ENCODE assay signal across 10 mouse cellular contexts in genomic region chr15:80219705-80220657, GRCm38 (mm10). TPM values are rescaled to one million over a fixed set of nuclear protein-coding genes. Genes with fewer than 3 reads are reported as not detected.
DNase-seq lines count a peak whose midpoint lies in the region; ATAC-seq and TF ChIP-seq lines count a peak whose summit lies in the region.
"Had no signal": no experiment of that assay in that cellular context is flagged by ENCODE, and none has a peak within 500 bp of the region (broad histone marks: within the 10 kb centered on the region; RNA-seq: fewer than 3 reads in every experiment).

No protein-coding gene starts in this region.

- no peak overlapping the region for H3K9ac ChIP-seq in heart, embryonic 11.5 days (ENCODE audit: low read depth, low read length)
- H3K9ac ChIP-seq in midbrain, embryonic 11.5 days (ENCODE audit: low read length): no peak overlapping the region
- H3K9ac ChIP-seq in midbrain, postnatal 0 days (replicated peaks; ENCODE audit: low read length, poor library complexity, severe bottlenecking): no peak overlapping the region
- H3K9ac ChIP-seq in intestine, embryonic 16.5 days (ENCODE audit: low read depth, low read length): peak overlapping the region; percentile 42; the same call in 1 of the 2 replicates
- H3K9ac ChIP-seq in stomach, embryonic 16.5 days (ENCODE audit: low read length): peak overlapping the region; percentile 42; the same call in 1 of the 2 replicates
- H3K9ac ChIP-seq: midbrain, embryonic 13.5 days had no signal

- no peak overlapping the region for H3K4me3 ChIP-seq in heart, embryonic 11.5 days (ENCODE audit: low read depth, low read length)
- H3K4me3 ChIP-seq in midbrain, embryonic 11.5 days (ENCODE audit: low read depth, low read length): no peak overlapping the region
- no peak overlapping the region for H3K4me3 ChIP-seq in midbrain, postnatal 0 days (ENCODE audit: low read depth, low read length)
- H3K4me3 ChIP-seq in intestine, embryonic 16.5 days (ENCODE audit: low read length): no peak overlapping the region
- no peak overlapping the region for H3K4me3 ChIP-seq in stomach, embryonic 16.5 days (replicated peaks; ENCODE audit: low read length)
- H3K4me3 ChIP-seq: left cerebral cortex, adult 2 months; midbrain, embryonic 13.5 days had no signal

- WGBS in heart, embryonic 11.5 days (ENCODE audit: insufficient replicate concordance): 60% methylated on average over 4 of the region's 4 CpGs
- WGBS in midbrain, embryonic 11.5 days: 71% methylated on average over 4 of the region's 4 CpGs
- WGBS in midbrain, postnatal 0 days: 72% methylated on average over 4 of the region's 4 CpGs
- WGBS in intestine, embryonic 16.5 days: 65% methylated on average over 4 of the region's 4 CpGs
- 56% methylated on average over 4 of the region's 4 CpGs for WGBS in stomach, embryonic 16.5 days

- no peaks in the 10 kb centered on the region for H3K27me3 ChIP-seq in heart, embryonic 11.5 days (ENCODE audit: control insufficient read depth, insufficient read depth, low read length)
- no peaks in the 10 kb centered on the region for H3K27me3 ChIP-seq in midbrain, embryonic 11.5 days (ENCODE audit: control insufficient read depth, insufficient read depth, low read length)
- H3K27me3 ChIP-seq in midbrain, postnatal 0 days (ENCODE audit: insufficient read depth, low read length): no peaks in the 10 kb centered on the region
- H3K27me3 ChIP-seq in intestine, embryonic 16.5 days (replicated peaks; ENCODE audit: control insufficient read depth, insufficient read depth, low read length): no peaks in the 10 kb centered on the region
- H3K27me3 ChIP-seq in stomach, embryonic 16.5 days (ENCODE audit: control insufficient read depth, insufficient read depth, low read length): no peaks in the 10 kb centered on the region
- H3K27me3 ChIP-seq: midbrain, embryonic 13.5 days had no signal

- no peak for DNase-seq in heart, postnatal 36 days
- peak; percentile 77 for DNase-seq in midbrain, embryonic 11.5 days (ENCODE audit: low spot score, missing footprints)
- DNase-seq in midbrain, postnatal 0 days (ENCODE audit: low spot score): no peak
- no peak for DNase-seq in cerebellum, adult 9-11 months
- DNase-seq in gastrocnemius, postnatal 25 days: no peak

- peaks cover 7% of the 10 kb centered on the region for H3K4me1 ChIP-seq in heart, embryonic 11.5 days (ENCODE audit: control insufficient read depth, insufficient read depth, low read length)
- H3K4me1 ChIP-seq in midbrain, embryonic 11.5 days (ENCODE audit: control insufficient read depth, insufficient read depth, low read length): no peaks in the 10 kb centered on the region
- H3K4me1 ChIP-seq in midbrain, postnatal 0 days (ENCODE audit: insufficient read depth, low read length): no peaks in the 10 kb centered on the region
- H3K4me1 ChIP-seq in intestine, embryonic 16.5 days (ENCODE audit: control insufficient read depth, insufficient read depth, low read length): peaks cover 8% of the 10 kb centered on the region
- peaks cover 8% of the 10 kb centered on the region; the same call in 1 of the 2 replicates for H3K4me1 ChIP-seq in stomach, embryonic 16.5 days (ENCODE audit: control insufficient read depth, insufficient read depth, low read length)

- H3K9me3 ChIP-seq in heart, embryonic 11.5 days (replicated peaks; ENCODE audit: control insufficient read depth, low read length): no peaks in the 10 kb centered on the region
- no peaks in the 10 kb centered on the region for H3K9me3 ChIP-seq in midbrain, embryonic 11.5 days (ENCODE audit: control insufficient read depth, low read length)
- no peaks in the 10 kb centered on the region for H3K9me3 ChIP-seq in midbrain, postnatal 0 days (ENCODE audit: low read length)
- H3K9me3 ChIP-seq in intestine, embryonic 16.5 days (ENCODE audit: control insufficient read depth, low read length): no peaks in the 10 kb centered on the region
- H3K9me3 ChIP-seq in stomach, embryonic 16.5 days (replicated peaks; ENCODE audit: control insufficient read depth, low read length): no peaks in the 10 kb centered on the region
- H3K9me3 ChIP-seq: midbrain, embryonic 13.5 days had no signal

- no peaks in the 10 kb centered on the region for H3K36me3 ChIP-seq in heart, embryonic 11.5 days (ENCODE audit: control insufficient read depth, insufficient read depth, low read length)
- H3K36me3 ChIP-seq in midbrain, embryonic 11.5 days (ENCODE audit: control insufficient read depth, insufficient read depth, low read length): no peaks in the 10 kb centered on the region
- H3K36me3 ChIP-seq in midbrain, postnatal 0 days (ENCODE audit: insufficient read depth, low read length): no peaks in the 10 kb centered on the region
- no peaks in the 10 kb centered on the region for H3K36me3 ChIP-seq in intestine, embryonic 16.5 days (ENCODE audit: control insufficient read depth, insufficient read depth, low read length)
- H3K36me3 ChIP-seq in stomach, embryonic 16.5 days (ENCODE audit: control insufficient read depth, insufficient read depth, low read length): no peaks in the 10 kb centered on the region

- intact Hi-C loops in heart, postnatal 36 days (cut with DNase I): loop anchor here (5.0 to 10.0 kb wide), 2 partner anchors 275 to 482 kb away; no protein-coding TSS in a partner anchor

- peak overlapping the region; percentile 23 for H3K4me2 ChIP-seq in heart, embryonic 11.5 days
- no peak overlapping the region for H3K4me2 ChIP-seq in midbrain, embryonic 11.5 days
- no peak overlapping the region for H3K4me2 ChIP-seq in midbrain, postnatal 0 days (ENCODE audit: low read depth, low read length, poor library complexity, severe bottlenecking)
- H3K4me2 ChIP-seq in intestine, embryonic 16.5 days (ENCODE audit: low read depth, low read length): peak overlapping the region; percentile 31
- H3K4me2 ChIP-seq in stomach, embryonic 16.5 days (ENCODE audit: low read depth, low read length): 0 out of 2 replicates have a peak overlapping the region, but pooled peaks have one; percentile 21

- no peak for ATAC-seq in heart, embryonic 11.5 days (replicated peaks; ENCODE audit: insufficient number of reproducible peaks, low FRiP score, low TSS enrichment)
- no peak for ATAC-seq in midbrain, embryonic 11.5 days (ENCODE audit: low FRiP score)
- no peak for ATAC-seq in midbrain, postnatal 0 days (ENCODE audit: low FRiP score)
- no peak for ATAC-seq in intestine, embryonic 16.5 days
- ATAC-seq in stomach, embryonic 16.5 days (ENCODE audit: insufficient read depth, low FRiP score): no peak
- ATAC-seq: midbrain, embryonic 13.5 days had no signal

- no peak for TF ChIP-seq CTCF in midbrain, postnatal 0 days (IDR thresholded peaks at IDR 0.05)

- H3K27ac ChIP-seq in heart, embryonic 11.5 days (ENCODE audit: low read depth, low read length): no peak overlapping the region
- H3K27ac ChIP-seq in midbrain, embryonic 11.5 days (ENCODE audit: low read depth, low read length): no peak overlapping the region
- H3K27ac ChIP-seq in midbrain, postnatal 0 days (ENCODE audit: low read depth, low read length): no peak overlapping the region
- peak overlapping the region; percentile 33; the same call in 1 of the 2 replicates for H3K27ac ChIP-seq in intestine, embryonic 16.5 days (ENCODE audit: low read length)
- H3K27ac ChIP-seq in stomach, embryonic 16.5 days (ENCODE audit: low read length): peak overlapping the region; percentile 21; the same call in 1 of the 2 replicates
- H3K27ac ChIP-seq: left cerebral cortex, adult 2 months; midbrain, embryonic 13.5 days had no signal

RNA-seq across cellular contexts. Expression of gene Mief1, which starts 13.8 kb away (rescaled TPM):
- 26.8 and 29.5 TPM in 2 replicates for polyA plus RNA-seq in heart, embryonic 11.5 days (2014; fragmentation: Nextera tagmentation; extraction: Ambion mirVana)
- 10 to 100 TPM; 31.5 to 32.8 TPM for total RNA-seq in heart, postnatal 36 days (2021)
- 35.5 and 40.8 TPM in 2 replicates for polyA plus RNA-seq in midbrain, embryonic 11.5 days (2014; fragmentation: Nextera tagmentation; extraction: Ambion mirVana)
- total RNA-seq in midbrain, postnatal 0 days (2014; rRNA removed): 46.3 and 47.2 TPM in 2 replicates
- polyA plus RNA-seq in midbrain, postnatal 0 days (2015; fragmentation: Nextera tagmentation; extraction: Ambion mirVana): 19.4 and 21.9 TPM in 2 replicates
- polyA plus RNA-seq in intestine, embryonic 16.5 days (2015; fragmentation: Nextera tagmentation; extraction: Ambion mirVana): 26.0 and 29.1 TPM in 2 replicates
- polyA plus RNA-seq in stomach, embryonic 16.5 days (2015; fragmentation: Nextera tagmentation; extraction: Ambion mirVana): 29.3 and 30.4 TPM in 2 replicates
- 10 to 100 TPM; 19.5 to 23.2 TPM for total RNA-seq in gastrocnemius, postnatal 25 days (2021)

RNA-seq across cellular contexts. Expression of gene AC140267.1, which starts 15.7 kb away (rescaled TPM):
- not detected in 2 replicates for polyA plus RNA-seq in heart, embryonic 11.5 days (2014; fragmentation: Nextera tagmentation; extraction: Ambion mirVana)
- total RNA-seq in heart, postnatal 36 days (2021): 10 to 100 TPM; 10.7 to 20.5 TPM
- not detected in 2 replicates for polyA plus RNA-seq in midbrain, embryonic 11.5 days (2014; fragmentation: Nextera tagmentation; extraction: Ambion mirVana)
- not detected in 2 replicates for total RNA-seq in midbrain, postnatal 0 days (2014; rRNA removed)
- polyA plus RNA-seq in midbrain, postnatal 0 days (2015; fragmentation: Nextera tagmentation; extraction: Ambion mirVana): 5.1 and 5.6 TPM in 2 replicates
- 4.1 TPM in 1 of 2 replicates, not detected in the other for polyA plus RNA-seq in intestine, embryonic 16.5 days (2015; fragmentation: Nextera tagmentation; extraction: Ambion mirVana)
- polyA plus RNA-seq in stomach, embryonic 16.5 days (2015; fragmentation: Nextera tagmentation; extraction: Ambion mirVana): 1.2 TPM in 1 of 2 replicates, not detected in the other
- total RNA-seq in gastrocnemius, postnatal 25 days (2021): 1 to 10 TPM; 4.0 to 7.5 TPM
- polyA plus RNA-seq: midbrain, embryonic 13.5 days had no signal

RNA-seq across cellular contexts. Expression of gene Atf4, which starts 35.0 kb away (rescaled TPM):
- 90.2 and 94.4 TPM in 2 replicates for polyA plus RNA-seq in heart, embryonic 11.5 days (2014; fragmentation: Nextera tagmentation; extraction: Ambion mirVana)
- 10 to 100 TPM; 65.2 to 75.8 TPM for total RNA-seq in heart, postnatal 36 days (2021)
- polyA plus RNA-seq in midbrain, embryonic 11.5 days (2014; fragmentation: Nextera tagmentation; extraction: Ambion mirVana): 137 and 144 TPM in 2 replicates
- total RNA-seq in midbrain, postnatal 0 days (2014; rRNA removed): 151 and 168 TPM in 2 replicates
- polyA plus RNA-seq in midbrain, postnatal 0 days (2015; fragmentation: Nextera tagmentation; extraction: Ambion mirVana): 107 and 110 TPM in 2 replicates
- 141 and 160 TPM in 2 replicates for polyA plus RNA-seq in intestine, embryonic 16.5 days (2015; fragmentation: Nextera tagmentation; extraction: Ambion mirVana)
- 134 and 150 TPM in 2 replicates for polyA plus RNA-seq in stomach, embryonic 16.5 days (2015; fragmentation: Nextera tagmentation; extraction: Ambion mirVana)
- 100 to 1,000 TPM; 107 to 114 TPM for total RNA-seq in gastrocnemius, postnatal 25 days (2021)

RNA-seq across cellular contexts. Expression of gene Rps19bp1, which starts 44.1 kb away (rescaled TPM):
- 48.1 and 53.8 TPM in 2 replicates for polyA plus RNA-seq in heart, embryonic 11.5 days (2014; fragmentation: Nextera tagmentation; extraction: Ambion mirVana)
- 10 to 100 TPM; 11.5 to 15.8 TPM for total RNA-seq in heart, postnatal 36 days (2021)
- 70.9 and 75.4 TPM in 2 replicates for polyA plus RNA-seq in midbrain, embryonic 11.5 days (2014; fragmentation: Nextera tagmentation; extraction: Ambion mirVana)
- total RNA-seq in midbrain, postnatal 0 days (2014; rRNA removed): 34.5 and 43.8 TPM in 2 replicates
- polyA plus RNA-seq in midbrain, postnatal 0 days (2015; fragmentation: Nextera tagmentation; extraction: Ambion mirVana): 86.9 and 87.1 TPM in 2 replicates
- polyA plus RNA-seq in intestine, embryonic 16.5 days (2015; fragmentation: Nextera tagmentation; extraction: Ambion mirVana): 43.0 and 47.8 TPM in 2 replicates
- polyA plus RNA-seq in stomach, embryonic 16.5 days (2015; fragmentation: Nextera tagmentation; extraction: Ambion mirVana): 37.7 and 51.1 TPM in 2 replicates
- 10 to 100 TPM in 1 of 2 experiments, 1 to 10 TPM in 1; 9.9 to 11.2 TPM for total RNA-seq in gastrocnemius, postnatal 25 days (2021)

RNA-seq across cellular contexts. Expression of gene Mgat3, which starts 46.5 kb away (rescaled TPM):
- 1.8 and 2.1 TPM in 2 replicates for polyA plus RNA-seq in heart, embryonic 11.5 days (2014; fragmentation: Nextera tagmentation; extraction: Ambion mirVana)
- 1 to 10 TPM; 1.3 to 1.7 TPM for total RNA-seq in heart, postnatal 36 days (2021)
- polyA plus RNA-seq in midbrain, embryonic 11.5 days (2014; fragmentation: Nextera tagmentation; extraction: Ambion mirVana): 8.0 and 10.7 TPM in 2 replicates
- total RNA-seq in midbrain, postnatal 0 days (2014; rRNA removed): 101 and 103 TPM in 2 replicates
- polyA plus RNA-seq in midbrain, postnatal 0 days (2015; fragmentation: Nextera tagmentation; extraction: Ambion mirVana): 13.3 and 14.4 TPM in 2 replicates
- 14.8 and 19.7 TPM in 2 replicates for polyA plus RNA-seq in intestine, embryonic 16.5 days (2015; fragmentation: Nextera tagmentation; extraction: Ambion mirVana)
- polyA plus RNA-seq in stomach, embryonic 16.5 days (2015; fragmentation: Nextera tagmentation; extraction: Ambion mirVana): 8.7 and 10.5 TPM in 2 replicates
- total RNA-seq in gastrocnemius, postnatal 25 days (2021): 1 to 10 TPM in 1 of 2 experiments, under 1 TPM in 1; 0.87 to 1.1 TPM

Comparison
In these comparisons a context has a peak if more than half of its experiments do, and no peak if none do; other contexts are left out.
1. H3K27ac ChIP-seq: peak in intestine, embryonic 16.5 days (single experiment) and stomach, embryonic 16.5 days (single experiment); none in heart, embryonic 11.5 days (single experiment), midbrain, embryonic 11.5 days (single experiment) and midbrain, postnatal 0 days (single experiment).
2. H3K4me2 ChIP-seq: peak in heart, embryonic 11.5 days (single experiment), intestine, embryonic 16.5 days (single experiment) and stomach, embryonic 16.5 days (single experiment); none in midbrain, embryonic 11.5 days (single experiment) and midbrain, postnatal 0 days (single experiment).
3. H3K9ac ChIP-seq: peak in intestine, embryonic 16.5 days (single experiment) and stomach, embryonic 16.5 days (single experiment); none in heart, embryonic 11.5 days (single experiment), midbrain, embryonic 11.5 days (single experiment) and midbrain, postnatal 0 days (single experiment).